Mouse (Mus musculus): ENCODE results near the gene Trim17. TPM values are rescaled to one million over a fixed set of nuclear protein-coding genes. Genes with fewer than 3 reads are reported as not detected.

The Trim17 gene
- polyA plus RNA-seq, 1 experiment from 2014 or later: 0.51 TPM

- Histone ChIP-seq H3K4me1 (ENCODE audit: control insufficient read depth, insufficient read depth, low read length) (peaks cover 9% of the 10 kb centered on the region), H3K27ac (replicated peaks; ENCODE audit: low read depth, low read length) (no peak overlapping the region), H3K9me3 (ENCODE audit: control insufficient read depth, low read length) (no peaks in the 10 kb centered on the region), H3K9ac (ENCODE audit: low read depth, low read length) (no peak overlapping the region), H3K4me2 (ENCODE audit: low read depth, low read length) (no peak overlapping the region), H3K36me3 (ENCODE audit: control insufficient read depth, insufficient read depth, low read length) (peaks cover 70% of the 10 kb centered on the region), H3K27me3 (replicated peaks; ENCODE audit: control insufficient read depth, insufficient read depth, low read length) (no peaks in the 10 kb centered on the region), H3K4me3 (ENCODE audit: low read depth, low read length) (no peak overlapping the region)
- no peak for ATAC-seq (ENCODE audit: low read depth)
- DNase-seq (ENCODE audit: low spot score): no peak
- 96% methylated on average over 7 of the region's 7 CpGs for WGBS
These were observed 30.2 kb downstream of the Trim17 start for GRCm38 (mm10) chr11:58984657-58985056.

DNA sequence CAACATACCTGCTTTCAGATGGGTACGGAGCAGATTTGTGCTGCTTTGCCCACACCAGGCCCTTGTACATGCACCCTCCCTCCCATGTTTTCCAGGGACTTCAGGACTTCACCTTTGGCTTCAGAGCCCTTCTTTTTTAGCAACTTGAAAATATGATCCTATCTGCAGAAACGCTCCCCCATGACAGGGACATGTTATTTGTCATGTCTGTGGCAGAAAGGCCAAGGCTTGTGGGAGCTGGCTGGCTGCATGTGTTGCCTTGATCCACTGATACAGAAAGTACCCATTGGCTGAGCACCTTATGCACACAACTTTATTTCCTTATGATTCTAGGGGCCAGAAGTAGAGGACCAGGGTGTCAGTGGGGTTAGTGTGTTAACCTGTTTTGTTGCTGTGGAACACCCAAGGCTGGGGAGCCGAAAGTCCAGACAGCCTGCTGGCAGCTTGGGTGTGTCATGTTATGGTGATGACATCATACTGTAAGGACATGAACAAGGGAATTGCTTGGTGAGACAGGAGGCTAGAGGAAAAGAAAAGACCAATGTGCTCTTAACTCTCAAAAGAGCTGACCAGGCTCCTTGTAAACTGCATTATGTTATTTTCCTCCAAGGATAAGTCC, 30.9 kb downstream of the Trim17 start:
- Histone ChIP-seq H3K27me3 (replicated peaks; ENCODE audit: control insufficient read depth, insufficient read depth, low read length) (no peaks in the 10 kb centered on the region), H3K4me1 (ENCODE audit: control insufficient read depth, insufficient read depth, low read length) (peaks cover 2% of the 10 kb centered on the region), H3K9me3 (ENCODE audit: control insufficient read depth, low read length) (no peaks in the 10 kb centered on the region), H3K36me3 (ENCODE audit: control insufficient read depth, insufficient read depth, low read length) (peaks cover 78% of the 10 kb centered on the region), H3K4me3 (ENCODE audit: low read depth, low read length) (no peak overlapping the region), H3K4me2 (ENCODE audit: low read depth, low read length) (no peak overlapping the region), H3K9ac (ENCODE audit: low read depth, low read length) (no peak overlapping the region), H3K27ac (replicated peaks; ENCODE audit: low read depth, low read length) (no peak overlapping the region)
- WGBS: 90% methylated on average over 3 of the region's 3 CpGs
- DNase-seq (ENCODE audit: low spot score) (no peak), ATAC-seq (ENCODE audit: low read depth) (no peak)

DNA sequence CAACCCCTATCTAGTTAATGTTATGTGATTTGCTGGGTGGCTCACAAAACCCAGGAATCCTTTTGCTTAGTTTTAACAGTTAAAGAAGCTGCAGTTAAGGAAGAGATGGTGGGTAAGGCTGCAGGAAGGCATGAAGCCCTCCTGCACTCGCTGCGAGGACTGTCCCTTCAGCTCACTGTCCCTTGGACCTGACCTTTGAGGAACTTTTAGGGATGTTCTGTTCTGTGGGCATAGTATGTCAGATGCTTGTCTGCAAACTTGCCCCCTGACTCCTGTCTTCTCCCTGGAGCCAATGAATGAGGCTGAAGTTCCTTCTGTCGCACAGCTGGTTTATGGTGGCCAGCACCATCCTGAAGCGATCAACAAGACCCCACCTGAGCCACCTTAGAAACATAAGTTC, 34.7 kb downstream of the Trim17 start:
- ATAC-seq (ENCODE audit: low read depth) (no peak), DNase-seq (ENCODE audit: low spot score) (no peak)
- Histone ChIP-seq H3K9ac (ENCODE audit: low read depth, low read length) (no peak overlapping the region), H3K27ac (replicated peaks; ENCODE audit: low read depth, low read length) (no peak overlapping the region), H3K4me2 (ENCODE audit: low read depth, low read length) (no peak overlapping the region), H3K36me3 (ENCODE audit: control insufficient read depth, insufficient read depth, low read length) (peaks cover 66% of the 10 kb centered on the region), H3K4me3 (ENCODE audit: low read depth, low read length) (no peak overlapping the region), H3K27me3 (replicated peaks; ENCODE audit: control insufficient read depth, insufficient read depth, low read length) (peaks cover 10% of the 10 kb centered on the region; the same call in 1 of the 2 replicates), H3K4me1 (ENCODE audit: control insufficient read depth, insufficient read depth, low read length) (peaks cover 1% of the 10 kb centered on the region; the same call in 1 of the 2 replicates), H3K9me3 (ENCODE audit: control insufficient read depth, low read length) (no peaks in the 10 kb centered on the region)
- WGBS: 97% methylated on average over 4 of the region's 4 CpGs

GRCm38 (mm10) chr11:58990141-58990540, 35.7 kb downstream of the Trim17 start:
- H3K36me3 ChIP-seq (ENCODE audit: control insufficient read depth, insufficient read depth, low read length): peaks cover 58% of the 10 kb centered on the region
- no peak overlapping the region for H3K27ac ChIP-seq (replicated peaks; ENCODE audit: low read depth, low read length)
- peaks cover 6% of the 10 kb centered on the region; the same call in 1 of the 2 replicates for H3K4me1 ChIP-seq (ENCODE audit: control insufficient read depth, insufficient read depth, low read length)
- no peak for ATAC-seq (ENCODE audit: low read depth)
- no peak overlapping the region for H3K4me3 ChIP-seq (ENCODE audit: low read depth, low read length)
- H3K9me3 ChIP-seq (ENCODE audit: control insufficient read depth, low read length): no peaks in the 10 kb centered on the region
- H3K4me2 ChIP-seq (ENCODE audit: low read depth, low read length): no peak overlapping the region
- 90% methylated on average over 13 of the region's 17 CpGs for WGBS
- H3K27me3 ChIP-seq (replicated peaks; ENCODE audit: control insufficient read depth, insufficient read depth, low read length): peaks cover 19% of the 10 kb centered on the region
- H3K9ac ChIP-seq (ENCODE audit: low read depth, low read length): no peak overlapping the region
- DNase-seq (ENCODE audit: low spot score): no peak

GRCm38 (mm10) chr11:58990794-58991193, 36.3 kb downstream of the Trim17 start:
- H3K4me1 ChIP-seq (ENCODE audit: control insufficient read depth, insufficient read depth, low read length): peaks cover 6% of the 10 kb centered on the region; the same call in 1 of the 2 replicates
- no peak overlapping the region for H3K4me3 ChIP-seq (ENCODE audit: low read depth, low read length)
- H3K4me2 ChIP-seq (ENCODE audit: low read depth, low read length): no peak overlapping the region
- peak; percentile 20 for DNase-seq (ENCODE audit: low spot score)
- H3K9ac ChIP-seq (ENCODE audit: low read depth, low read length): no peak overlapping the region
- peaks cover 21% of the 10 kb centered on the region for H3K27me3 ChIP-seq (replicated peaks; ENCODE audit: control insufficient read depth, insufficient read depth, low read length)
- H3K27ac ChIP-seq (replicated peaks; ENCODE audit: low read depth, low read length): no peak overlapping the region
- no peak for ATAC-seq (ENCODE audit: low read depth)
- no peaks in the 10 kb centered on the region for H3K9me3 ChIP-seq (ENCODE audit: control insufficient read depth, low read length)
- WGBS: 82% methylated on average over 9 of the region's 9 CpGs
- H3K36me3 ChIP-seq (ENCODE audit: control insufficient read depth, insufficient read depth, low read length): peaks cover 52% of the 10 kb centered on the region

DNA sequence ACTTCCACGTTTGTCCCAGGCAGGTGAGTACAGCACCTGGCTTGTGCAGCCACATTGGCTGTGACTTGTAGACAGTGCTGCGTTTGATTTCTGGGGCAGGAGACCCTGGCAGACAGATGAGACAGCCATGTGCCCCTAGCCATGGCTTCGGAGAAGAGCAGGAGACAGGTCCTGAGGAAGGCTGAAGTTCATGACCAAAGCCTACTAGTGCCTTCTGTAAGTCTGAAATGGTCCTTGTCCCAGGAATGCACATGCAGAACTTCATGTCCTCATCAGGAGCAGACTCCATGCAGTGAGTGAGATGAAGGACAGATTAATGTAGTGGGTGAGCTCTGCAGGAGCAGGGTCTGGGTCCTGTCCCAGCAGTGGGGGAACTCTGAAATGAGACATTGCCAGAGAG, 37.4 kb downstream of the Trim17 start:
- Histone ChIP-seq H3K27me3 (replicated peaks; ENCODE audit: control insufficient read depth, insufficient read depth, low read length) (peaks cover 21% of the 10 kb centered on the region), H3K9ac (ENCODE audit: low read depth, low read length) (no peak overlapping the region), H3K4me3 (ENCODE audit: low read depth, low read length) (no peak overlapping the region), H3K36me3 (ENCODE audit: control insufficient read depth, insufficient read depth, low read length) (peaks cover 42% of the 10 kb centered on the region), H3K9me3 (ENCODE audit: control insufficient read depth, low read length) (no peaks in the 10 kb centered on the region), H3K4me1 (ENCODE audit: control insufficient read depth, insufficient read depth, low read length) (peaks cover 6% of the 10 kb centered on the region; the same call in 1 of the 2 replicates), H3K27ac (replicated peaks; ENCODE audit: low read depth, low read length) (no peak overlapping the region), H3K4me2 (ENCODE audit: low read depth, low read length) (no peak overlapping the region)
- DNase-seq (ENCODE audit: low spot score) (no peak), ATAC-seq (ENCODE audit: low read depth) (no peak)
- WGBS: 82% methylated on average over 3 of the region's 3 CpGs

DNA sequence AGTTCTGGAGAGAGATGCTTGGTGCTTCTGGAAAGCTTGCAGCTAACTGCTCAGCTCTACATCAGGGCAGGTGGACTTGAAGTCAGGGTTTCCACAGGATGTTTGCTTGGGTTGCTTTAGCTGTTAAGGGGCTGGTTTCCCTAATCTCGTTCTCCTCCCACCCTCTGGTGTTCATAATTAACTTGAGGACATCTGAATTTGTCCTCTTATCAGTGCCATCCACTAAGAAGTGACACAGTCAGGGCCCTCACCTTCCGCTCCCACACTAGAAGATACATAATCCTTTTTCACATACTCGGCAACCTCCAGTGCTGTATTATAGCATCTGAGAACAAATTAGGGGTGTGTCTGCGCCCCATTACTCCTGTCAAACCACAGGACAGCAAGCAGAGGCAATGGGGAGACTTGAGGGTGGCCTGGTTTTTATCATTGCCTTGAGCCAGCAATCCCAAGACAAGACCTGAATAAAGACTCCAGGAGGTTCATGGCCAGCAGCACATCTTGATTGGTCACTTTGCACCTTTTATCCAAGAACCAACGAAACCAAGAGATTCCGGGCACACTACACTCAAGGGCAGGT, 38.7 kb downstream of the Trim17 start:
- Histone ChIP-seq H3K4me3 (ENCODE audit: low read depth, low read length) (no peak overlapping the region), H3K27ac (replicated peaks; ENCODE audit: low read depth, low read length) (no peak overlapping the region), H3K4me2 (ENCODE audit: low read depth, low read length) (no peak overlapping the region), H3K4me1 (ENCODE audit: control insufficient read depth, insufficient read depth, low read length) (peaks cover 6% of the 10 kb centered on the region; the same call in 1 of the 2 replicates), H3K9me3 (ENCODE audit: control insufficient read depth, low read length) (no peaks in the 10 kb centered on the region), H3K9ac (ENCODE audit: low read depth, low read length) (no peak overlapping the region), H3K36me3 (ENCODE audit: control insufficient read depth, insufficient read depth, low read length) (peaks cover 29% of the 10 kb centered on the region), H3K27me3 (replicated peaks; ENCODE audit: control insufficient read depth, insufficient read depth, low read length) (peaks cover 21% of the 10 kb centered on the region)
- DNase-seq (ENCODE audit: low spot score) (no peak), ATAC-seq (ENCODE audit: low read depth) (no peak)
- WGBS: 85% methylated on average over 6 of the region's 6 CpGs

DNA sequence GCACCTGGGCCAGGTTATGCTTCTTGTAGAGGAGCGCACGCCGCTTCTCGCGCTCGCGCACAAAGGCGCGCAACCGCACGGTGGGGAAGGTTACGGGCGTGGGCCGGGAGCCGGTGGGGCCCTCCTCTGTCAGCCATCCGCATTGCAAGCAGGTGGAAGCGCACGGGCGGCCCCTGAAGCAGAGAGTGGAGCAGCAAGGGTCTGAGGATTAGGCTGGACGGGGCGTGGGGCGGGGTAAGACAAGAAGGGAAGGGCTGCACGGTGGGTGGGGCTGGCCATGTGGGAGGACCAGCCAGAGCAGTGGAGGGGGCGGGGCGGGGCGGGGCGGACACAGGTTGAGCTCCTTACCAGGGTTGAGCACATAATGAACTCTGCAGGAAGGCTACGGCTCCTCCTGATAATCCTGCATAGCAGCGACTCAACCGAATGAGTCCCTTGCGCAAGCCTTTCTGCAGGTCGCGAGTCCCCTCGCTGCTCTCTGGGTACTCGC, 39.9 kb downstream of the Trim17 start:
- DNase-seq (ENCODE audit: low spot score) (peak; percentile 76), ATAC-seq (ENCODE audit: low read depth) (peak; percentile 90)
- Histone ChIP-seq H3K9ac (ENCODE audit: low read depth, low read length) (peak overlapping the region; percentile 52), H3K9me3 (ENCODE audit: control insufficient read depth, low read length) (no peaks in the 10 kb centered on the region), H3K4me1 (ENCODE audit: control insufficient read depth, insufficient read depth, low read length) (peaks cover 6% of the 10 kb centered on the region; the same call in 1 of the 2 replicates), H3K4me2 (ENCODE audit: low read depth, low read length) (peak overlapping the region; percentile 64), H3K27ac (replicated peaks; ENCODE audit: low read depth, low read length) (no peak overlapping the region), H3K4me3 (ENCODE audit: low read depth, low read length) (peak overlapping the region; percentile 39), H3K27me3 (replicated peaks; ENCODE audit: control insufficient read depth, insufficient read depth, low read length) (peaks cover 21% of the 10 kb centered on the region), H3K36me3 (ENCODE audit: control insufficient read depth, insufficient read depth, low read length) (peaks cover 18% of the 10 kb centered on the region)
- WGBS: 2% methylated on average over 31 of the region's 35 CpGs
